Mouse (Mus musculus): ENCODE results near the gene Capn12.

DNA sequence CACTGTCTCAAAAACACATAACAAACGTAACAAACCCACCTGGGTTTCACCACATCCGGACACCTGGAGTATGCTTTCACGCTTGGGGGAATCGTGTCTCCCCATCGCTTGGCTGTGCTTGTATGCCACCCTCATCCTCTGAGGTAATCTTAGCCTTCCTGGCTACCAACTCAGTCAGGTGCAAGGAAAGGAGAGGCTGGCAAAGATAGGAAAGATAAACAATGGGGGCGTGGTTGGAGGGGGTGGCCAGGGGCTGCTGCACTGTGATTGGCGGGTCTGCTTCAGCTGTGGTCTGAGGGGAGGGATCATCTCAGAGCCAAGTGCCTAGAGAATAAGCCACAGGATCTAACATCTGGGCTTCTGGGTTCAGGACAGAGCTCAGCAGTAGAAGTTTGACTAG is 1.6 kb upstream of the Capn12 start:
- TF ChIP-seq CTCF (IDR thresholded peaks at IDR 0.05; ENCODE audit: extremely low read depth, insufficient read depth, low read length) (no peak), POLR2A (IDR thresholded peaks at IDR 0.05; ENCODE audit: extremely low read depth, insufficient read depth, low read length) (no peak)

All from cortical plate, adult 2 months (tissue).